20 mouse cellular contexts compared by ENCODE assay signal in genomic region chr2:120102450-120102849, GRCm38 (mm10). TPM values are rescaled to one million over a fixed set of nuclear protein-coding genes. Genes with fewer than 3 reads are reported as not detected.
DNase-seq lines count a peak whose midpoint lies in the region; ATAC-seq and TF ChIP-seq lines count a peak whose summit lies in the region.
"Had no signal": no experiment of that assay in that cellular context is flagged by ENCODE, and none has a peak within 500 bp of the region (broad histone marks: within the 10 kb centered on the region; RNA-seq: fewer than 3 reads in every experiment).

No protein-coding gene starts in this region.

- no peak for TF ChIP-seq POLR2A in lung, adult 2 months (IDR thresholded peaks at IDR 0.05; ENCODE audit: borderline replicate concordance, extremely low read depth, low read depth, low read length)
- no peak for TF ChIP-seq POLR2A in limb, embryonic 14.5 days (IDR thresholded peaks at IDR 0.05; ENCODE audit: borderline replicate concordance, extremely low read depth, insufficient read depth, insufficient read length)

- DNase-seq in heart, postnatal 10 days = no peak
- DNase-seq in lung, adult 2 months = no peak
- no peak for DNase-seq in limb, embryonic 14.5 days (ENCODE audit: low spot score)
- no peak for DNase-seq in adrenal gland, postnatal 25 days
- DNase-seq in thymus, postnatal 25 days = no peak
- DNase-seq: cerebellum, adult 9-11 months; gastrocnemius, postnatal 10 days; left cerebral cortex, postnatal 4 days; liver, embryonic 13.5 days; midbrain, embryonic 14.5 days; thymus, adult 18-20 months had no signal

- no peaks in the 10 kb centered on the region for H3K27me3 ChIP-seq in heart, embryonic 15.5 days
- no peaks in the 10 kb centered on the region for H3K27me3 ChIP-seq in lung, embryonic 15.5 days
- no peaks in the 10 kb centered on the region for H3K27me3 ChIP-seq in limb, embryonic 14.5 days (ENCODE audit: control insufficient read depth, insufficient read depth, low read length)
- H3K27me3 ChIP-seq: kidney, embryonic 15.5 days; liver, embryonic 13.5 days; neural tube, embryonic 15.5 days; Patski had no signal

- H3K4me1 ChIP-seq in heart, embryonic 15.5 days (replicated peaks) = peaks cover 66% of the 10 kb centered on the region
- peaks cover 57% of the 10 kb centered on the region for H3K4me1 ChIP-seq in lung, embryonic 15.5 days
- peaks cover 50% of the 10 kb centered on the region for H3K4me1 ChIP-seq in lung, adult 2 months (ENCODE audit: control insufficient read depth, insufficient read depth, low read length)
- H3K4me1 ChIP-seq in limb, embryonic 14.5 days (ENCODE audit: control insufficient read depth, insufficient read depth, low read length) = peaks cover 5% of the 10 kb centered on the region; the same call in 1 of the 2 replicates
- H3K4me1 ChIP-seq: neural tube, embryonic 15.5 days had no signal

- peak overlapping the region; percentile 96 for H3K27ac ChIP-seq in heart, embryonic 15.5 days
- H3K27ac ChIP-seq in lung, embryonic 15.5 days = peak overlapping the region; percentile 60
- H3K27ac ChIP-seq in limb, embryonic 14.5 days (replicated peaks; ENCODE audit: low read depth, low read length) = no peak overlapping the region
- H3K27ac ChIP-seq: forebrain, embryonic 10.5 days; hindbrain, postnatal 0 days; kidney, embryonic 15.5 days; liver, embryonic 13.5 days; neural tube, embryonic 15.5 days had no signal

- H3K9ac ChIP-seq in heart, embryonic 15.5 days = no peak overlapping the region
- no peak overlapping the region for H3K9ac ChIP-seq in lung, embryonic 15.5 days
- no peak overlapping the region for H3K9ac ChIP-seq in limb, embryonic 14.5 days (ENCODE audit: low read depth, low read length, severe bottlenecking)
- H3K9ac ChIP-seq: kidney, embryonic 15.5 days; liver, embryonic 13.5 days; neural tube, embryonic 15.5 days had no signal

- WGBS in heart, embryonic 15.5 days = 25% methylated on average over 2 of the region's 2 CpGs
- 8% methylated on average over 2 of the region's 2 CpGs for WGBS in lung, embryonic 15.5 days
- 13% methylated on average over 2 of the region's 2 CpGs for WGBS in lung, adult 2 months
- WGBS in limb, embryonic 14.5 days = 35% methylated on average over 2 of the region's 2 CpGs

- intact Hi-C loops in heart, postnatal 10 days (cut with DNase I) = no loop called here

- no peak for ATAC-seq in heart, embryonic 15.5 days (replicated peaks; ENCODE audit: insufficient number of reproducible peaks, insufficient read depth, low FRiP score, low read depth)
- 0 out of 2 replicates have a peak, but pooled peaks have one; percentile 8 for ATAC-seq in lung, embryonic 15.5 days (ENCODE audit: borderline replicate concordance, extremely low read depth, low FRiP score, low TSS enrichment)
- ATAC-seq in limb, embryonic 14.5 days (ENCODE audit: low FRiP score, low read depth) = peak; percentile 38; the same call in 1 of the 2 replicates
- ATAC-seq: activated CD4-positive, CD25-positive, alpha-beta regulatory T cell, adult 4 months; hindbrain, postnatal 0 days; Patski had no signal

- no peaks in the 10 kb centered on the region for H3K9me3 ChIP-seq in heart, embryonic 15.5 days (replicated peaks)
- H3K9me3 ChIP-seq in lung, embryonic 15.5 days = no peaks in the 10 kb centered on the region
- H3K9me3 ChIP-seq in limb, embryonic 14.5 days (ENCODE audit: control insufficient read depth, low read length) = no peaks in the 10 kb centered on the region
- H3K9me3 ChIP-seq: forebrain, embryonic 10.5 days; kidney, embryonic 15.5 days; liver, embryonic 13.5 days; neural tube, embryonic 15.5 days had no signal

- no peak for TF ChIP-seq CTCF in lung, adult 2 months (IDR thresholded peaks at IDR 0.05; ENCODE audit: insufficient read depth, low read length)

- no peak overlapping the region for H3K4me2 ChIP-seq in heart, embryonic 15.5 days
- H3K4me2 ChIP-seq in lung, embryonic 15.5 days = no peak overlapping the region
- no peak overlapping the region for H3K4me2 ChIP-seq in limb, embryonic 14.5 days (replicated peaks; ENCODE audit: low read depth, low read length, severe bottlenecking)
- H3K4me2 ChIP-seq: kidney, embryonic 15.5 days; liver, embryonic 13.5 days; neural tube, embryonic 15.5 days had no signal

- peaks cover 11% of the 10 kb centered on the region; the same call in 1 of the 2 replicates for H3K36me3 ChIP-seq in heart, embryonic 15.5 days
- H3K36me3 ChIP-seq in lung, embryonic 15.5 days = no peaks in the 10 kb centered on the region
- no peaks in the 10 kb centered on the region for H3K36me3 ChIP-seq in limb, embryonic 14.5 days (ENCODE audit: control insufficient read depth, insufficient read depth, low read length)
- H3K36me3 ChIP-seq: neural tube, embryonic 15.5 days had no signal

- H3K4me3 ChIP-seq in heart, embryonic 15.5 days = no peak overlapping the region
- no peak overlapping the region for H3K4me3 ChIP-seq in lung, embryonic 15.5 days
- no peak overlapping the region for H3K4me3 ChIP-seq in lung, adult 2 months (replicated peaks; ENCODE audit: extremely low read depth, low read depth, low read length)
- no peak overlapping the region for H3K4me3 ChIP-seq in limb, embryonic 14.5 days (replicated peaks; ENCODE audit: low read length)
- H3K4me3 ChIP-seq: forebrain, embryonic 10.5 days; kidney, embryonic 15.5 days; liver, embryonic 13.5 days; myocyte; neural tube, embryonic 15.5 days had no signal

RNA-seq across cellular contexts. Expression of gene Ehd4, which starts 52.0 kb away (rescaled TPM):
- 164 and 188 TPM in 2 replicates for polyA plus RNA-seq in heart, embryonic 15.5 days (2015; fragmentation: Nextera tagmentation; extraction: Ambion mirVana)
- total RNA-seq in heart, postnatal 10 days (2021) = 100 to 1,000 TPM; 514 to 538 TPM
- 89.4 and 96.5 TPM in 2 replicates for polyA plus RNA-seq in lung, embryonic 15.5 days (2015; fragmentation: Nextera tagmentation; extraction: Ambion mirVana)
- 236 and 247 TPM in 2 replicates for polyA plus RNA-seq in lung, adult 2 months (2012; rRNA removed)
- 18.3 and 19.7 TPM in 2 replicates for polyA plus RNA-seq in limb, embryonic 14.5 days (2012; rRNA removed)
- polyA plus RNA-seq in limb, embryonic 14.5 days (2014; fragmentation: Nextera tagmentation; extraction: Ambion mirVana) = 37.1 and 51.0 TPM in 2 replicates
- total RNA-seq in adrenal gland, postnatal 25 days (2021) = 35.4 and 48.9 TPM in 2 replicates
